Mouse (Mus musculus) liver, embryonic 12.5 days (tissue): ENCODE results near the gene Nrarp. TPM values are rescaled to one million over a fixed set of nuclear protein-coding genes. Genes with fewer than 3 reads are reported as not detected.

Experiments
- ATAC-seq: fragments of 200-750 bp; cut with Nextera tagmentation; 2 replicates; pipeline ENCODE4 v1.8.0; 2017; ENCODE audit warnings: moderate number of reproducible peaks, mild to moderate bottlenecking, moderate library complexity
- H3K27ac ChIP-seq: fragments of 300-500 bp; sonication (generic); 2 replicates; pipeline ENCODE4 v1.5.1; 2016; ENCODE audit warnings: mild to moderate bottlenecking
- H3K27me3 ChIP-seq: fragments of 300-500 bp; sonication (generic); replicated peaks from 2 replicates; pipeline ENCODE4 v1.6.1; 2016; ENCODE audit warnings: mild to moderate bottlenecking, moderate library complexity
- H3K36me3 ChIP-seq: fragments of 300-500 bp; sonication (generic); 2 replicates; pipeline ENCODE4 v1.6.1; 2016; ENCODE audit warnings: mild to moderate bottlenecking, moderate library complexity
- H3K4me1 ChIP-seq: fragments of 300-500 bp; sonication (generic); 2 replicates; pipeline ENCODE4 v1.6.1; 2016
- H3K4me2 ChIP-seq: fragments of 300-500 bp; sonication (generic); 2 replicates; pipeline ENCODE4 v1.6.1; 2016; ENCODE audit warnings: mild to moderate bottlenecking, moderate library complexity
- H3K4me3 ChIP-seq: fragments of 300-500 bp; sonication (generic); 2 replicates; pipeline ENCODE4 v1.5.1; 2016; ENCODE audit warnings: mild to moderate bottlenecking, moderate library complexity
- H3K9ac ChIP-seq: fragments of 300-500 bp; sonication (generic); 2 replicates; pipeline ENCODE4 v1.6.1; 2016; ENCODE audit warnings: mild to moderate bottlenecking, moderate library complexity
- H3K9me3 ChIP-seq: fragments of 300-500 bp; sonication (generic); replicated peaks from 2 replicates; pipeline ENCODE4 v1.6.1; 2016; ENCODE audit warnings: mild to moderate bottlenecking, moderate library complexity
- WGBS: fragments of 180-500 bp; shearing (Covaris S2); methylation state at CpG from one replicate; pipeline ENCODE4 v1.1.7; 2016; ENCODE audit not compliant: insufficient replicate concordance; 5-methylcytosine and 5-hydroxymethylcytosine counted together
- polyA plus RNA-seq: library from polyadenylated mRNA; unstranded; fragments of >200 nt; fragmentation: Nextera tagmentation; extraction: Ambion mirVana; gene quantifications from 2 replicates; pipeline ENCODE4 v1.2.1, GENCODE M21; 2016

Gene Nrarp
- polyA plus RNA-seq = 5.9 and 6.2 TPM in 2 replicates

DNA sequence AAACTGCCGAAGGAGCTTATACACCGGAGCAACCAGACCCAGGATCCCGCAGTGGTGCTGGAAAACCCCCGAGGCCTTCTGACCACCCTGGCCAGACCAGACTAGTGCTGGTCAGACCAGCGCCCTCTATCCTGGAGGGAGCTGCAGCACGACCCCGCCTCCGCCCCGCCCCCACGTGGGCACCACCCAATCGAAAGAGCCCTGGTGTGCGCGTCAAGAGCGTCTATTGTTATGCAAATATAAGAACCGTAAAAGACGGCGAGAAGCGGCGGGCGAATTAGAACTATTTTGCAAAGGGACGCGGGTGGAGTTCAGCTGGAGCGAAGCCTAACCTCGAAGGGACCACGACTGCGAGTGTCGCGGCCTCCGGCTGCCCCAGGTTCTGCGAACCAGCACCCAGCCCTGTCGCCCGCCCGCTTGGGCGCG, at the start of gene Nrarp:
Gene Nrarp (plus strand): TSS at position 281 of the 426 bp plus-strand sequence.
- no peaks in the 10 kb centered on the region for H3K36me3 ChIP-seq
- peaks cover 90% of the 10 kb centered on the region for H3K27me3 ChIP-seq
- H3K9ac ChIP-seq = peak within 1 kb of the TSS; percentile 80
- H3K9me3 ChIP-seq = no peaks in the 10 kb centered on the region
- WGBS = under 1% methylated on average over 35 of the region's 35 CpGs
- H3K4me3 ChIP-seq = peak within 1 kb of the TSS; percentile 70
- ATAC-seq = peak; percentile 85
- peak within 1 kb of the TSS; percentile 99 for H3K4me2 ChIP-seq
- H3K27ac ChIP-seq = peak within 1 kb of the TSS; percentile 89
- H3K4me1 ChIP-seq = peaks cover 76% of the 10 kb centered on the region

DNA sequence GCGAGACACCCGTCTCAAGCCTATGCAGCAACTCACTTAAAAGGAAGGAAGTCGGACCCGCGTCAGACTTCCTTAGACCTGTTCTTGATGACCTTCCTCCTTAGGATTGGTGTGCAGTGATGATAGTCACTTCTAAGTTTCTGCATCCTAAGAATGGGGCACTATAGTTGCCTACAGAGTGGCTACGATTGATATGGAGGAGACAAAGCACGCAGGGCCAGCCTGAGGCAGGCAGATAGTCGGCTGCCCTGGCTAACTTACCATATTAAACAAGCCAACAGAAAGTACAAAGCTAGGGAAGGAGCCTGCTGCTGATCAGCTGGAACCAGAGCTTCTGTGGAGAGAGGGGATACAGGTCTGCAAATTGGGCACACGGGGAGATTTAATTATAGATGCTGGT, 49.0 kb upstream of the Nrarp start:
- H3K9ac ChIP-seq = no peak overlapping the region
- no peaks in the 10 kb centered on the region for H3K27me3 ChIP-seq
- H3K9me3 ChIP-seq = no peaks in the 10 kb centered on the region
- H3K4me1 ChIP-seq = peaks cover 56% of the 10 kb centered on the region
- peak overlapping the region; percentile 24 for H3K4me2 ChIP-seq
- 16% methylated on average over 9 of the region's 9 CpGs for WGBS
- ATAC-seq = peak; percentile 84
- H3K36me3 ChIP-seq = no peaks in the 10 kb centered on the region
- peak overlapping the region; percentile 45; the same call in 1 of the 2 replicates for H3K27ac ChIP-seq
- no peak overlapping the region for H3K4me3 ChIP-seq

DNA sequence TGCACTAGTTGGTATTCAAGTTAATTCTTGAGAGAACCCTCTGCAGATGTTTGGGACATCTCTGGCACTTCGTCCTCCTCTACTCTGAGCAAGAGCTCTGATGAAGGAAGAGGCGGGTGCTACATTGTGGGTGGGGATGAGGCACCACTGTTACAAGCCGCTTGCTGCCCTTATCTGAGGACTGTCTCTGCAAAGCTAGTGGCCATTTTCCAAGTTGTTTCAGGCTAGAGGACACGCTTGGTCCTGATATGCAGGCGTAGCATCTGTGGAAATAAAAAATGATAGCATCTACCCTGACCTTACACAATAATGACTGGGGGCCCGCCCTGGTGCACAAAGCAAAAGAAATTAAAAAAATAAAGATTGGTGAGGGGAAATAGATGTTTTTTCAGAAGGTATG, 42.7 kb upstream of the Nrarp start:
- Histone ChIP-seq H3K27ac (peak overlapping the region; percentile 75), H3K36me3 (no peaks in the 10 kb centered on the region), H3K4me1 (peaks cover 42% of the 10 kb centered on the region), H3K4me3 (no peak overlapping the region), H3K9ac (no peak overlapping the region), H3K27me3 (no peaks in the 10 kb centered on the region), H3K4me2 (peak overlapping the region; percentile 33), H3K9me3 (no peaks in the 10 kb centered on the region)
- WGBS = 17% methylated on average over 6 of the region's 6 CpGs
- ATAC-seq = peak; percentile 97

DNA sequence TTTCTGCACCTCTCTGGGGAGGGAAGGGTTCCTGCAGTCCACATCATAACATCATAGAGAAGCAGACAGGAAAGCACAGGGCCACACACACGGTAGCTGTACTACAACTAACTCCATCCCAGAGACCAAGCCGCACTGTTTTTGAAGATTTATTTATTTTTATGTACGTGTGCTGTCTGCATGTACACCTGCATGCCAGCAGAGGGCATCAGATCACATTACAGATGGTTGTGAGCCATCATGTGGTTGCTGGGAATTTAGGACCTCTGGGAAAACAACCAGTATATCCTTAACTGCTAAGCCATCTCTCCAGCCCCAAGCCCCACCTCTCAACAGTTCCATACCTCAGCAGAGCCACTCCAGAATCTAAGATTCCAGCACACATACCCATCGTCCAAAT, 39.4 kb upstream of the Nrarp start:
- no peak overlapping the region for H3K9ac ChIP-seq
- 61% methylated on average over 4 of the region's 4 CpGs for WGBS
- H3K27ac ChIP-seq = no peak overlapping the region
- no peak overlapping the region for H3K4me3 ChIP-seq
- peaks cover 34% of the 10 kb centered on the region for H3K4me1 ChIP-seq
- no peaks in the 10 kb centered on the region for H3K27me3 ChIP-seq
- no peak for ATAC-seq
- H3K36me3 ChIP-seq = no peaks in the 10 kb centered on the region
- H3K4me2 ChIP-seq = no peak overlapping the region
- no peaks in the 10 kb centered on the region for H3K9me3 ChIP-seq

DNA sequence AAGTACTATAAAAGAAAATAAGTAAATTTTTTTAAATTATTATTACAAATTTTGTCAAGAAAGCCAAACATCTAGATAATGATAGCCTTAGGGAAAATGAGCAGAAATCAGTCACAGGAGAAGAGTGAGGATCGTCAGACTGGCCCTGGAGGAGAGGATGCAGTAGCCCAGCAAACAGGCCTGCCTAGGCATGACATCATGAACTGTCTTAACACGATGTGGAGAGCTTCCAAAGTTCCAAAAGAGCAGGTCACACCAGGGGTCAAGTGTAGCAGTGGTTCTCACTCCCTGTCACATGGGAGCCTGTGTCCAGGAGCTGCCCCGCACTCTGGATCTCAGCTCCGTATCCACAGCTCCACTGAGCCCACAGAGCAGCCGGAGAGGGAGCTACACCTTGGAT, 38.6 kb upstream of the Nrarp start:
- H3K4me3 ChIP-seq = no peak overlapping the region
- ATAC-seq = no peak
- peaks cover 27% of the 10 kb centered on the region for H3K4me1 ChIP-seq
- no peaks in the 10 kb centered on the region for H3K27me3 ChIP-seq
- H3K36me3 ChIP-seq = no peaks in the 10 kb centered on the region
- H3K27ac ChIP-seq = no peak overlapping the region
- no peak overlapping the region for H3K4me2 ChIP-seq
- no peaks in the 10 kb centered on the region for H3K9me3 ChIP-seq
- no peak overlapping the region for H3K9ac ChIP-seq
- WGBS = 81% methylated on average over 5 of the region's 5 CpGs

DNA sequence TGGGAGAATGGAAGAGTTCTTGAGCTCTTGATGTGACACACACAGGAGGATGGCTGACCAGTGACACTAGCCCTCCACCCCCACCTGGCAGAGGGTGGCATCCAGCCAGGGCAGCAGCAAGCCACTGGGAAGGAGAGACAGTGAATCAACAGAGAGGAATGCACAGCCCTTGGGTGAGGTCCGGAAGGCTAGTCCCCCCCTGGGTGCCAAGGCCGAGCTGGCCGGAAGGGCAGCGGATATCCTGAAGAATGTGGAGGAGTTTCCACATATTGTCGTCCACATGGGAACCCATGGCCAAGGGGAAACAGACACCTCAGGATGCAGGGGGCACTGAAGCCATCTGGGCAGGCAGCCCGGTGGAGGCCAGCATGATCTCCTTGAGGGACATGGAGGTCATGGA, 35.2 kb upstream of the Nrarp start:
- no peak overlapping the region for H3K9ac ChIP-seq
- WGBS = 66% methylated on average over 6 of the region's 6 CpGs
- H3K4me2 ChIP-seq = no peak overlapping the region
- no peaks in the 10 kb centered on the region for H3K9me3 ChIP-seq
- H3K36me3 ChIP-seq = no peaks in the 10 kb centered on the region
- no peak for ATAC-seq
- H3K27ac ChIP-seq = no peak overlapping the region
- no peak overlapping the region for H3K4me3 ChIP-seq
- H3K4me1 ChIP-seq = peaks cover 7% of the 10 kb centered on the region
- peaks cover 5% of the 10 kb centered on the region; the same call in 1 of the 2 replicates for H3K27me3 ChIP-seq

DNA sequence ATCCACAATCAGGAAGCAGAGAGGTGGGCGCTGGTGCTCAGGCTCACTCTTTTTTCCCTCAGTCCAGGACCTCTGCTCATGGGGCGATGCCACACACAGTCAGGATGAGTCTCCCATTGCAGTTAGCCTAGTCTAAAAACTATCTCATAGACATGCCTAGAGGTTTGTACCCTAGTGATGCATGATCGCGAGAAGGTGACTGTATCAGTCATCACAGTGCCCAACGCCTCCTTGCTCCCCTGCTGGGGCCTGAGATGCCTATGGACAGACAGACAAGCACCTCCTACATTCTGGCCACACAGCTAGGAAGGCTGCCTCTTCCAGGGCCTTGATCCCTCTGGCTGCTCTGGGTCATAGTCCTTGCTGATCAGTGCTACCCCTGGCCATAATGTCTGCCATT, 33.2 kb upstream of the Nrarp start:
- ATAC-seq = no peak
- 68% methylated on average over 5 of the region's 5 CpGs for WGBS

DNA sequence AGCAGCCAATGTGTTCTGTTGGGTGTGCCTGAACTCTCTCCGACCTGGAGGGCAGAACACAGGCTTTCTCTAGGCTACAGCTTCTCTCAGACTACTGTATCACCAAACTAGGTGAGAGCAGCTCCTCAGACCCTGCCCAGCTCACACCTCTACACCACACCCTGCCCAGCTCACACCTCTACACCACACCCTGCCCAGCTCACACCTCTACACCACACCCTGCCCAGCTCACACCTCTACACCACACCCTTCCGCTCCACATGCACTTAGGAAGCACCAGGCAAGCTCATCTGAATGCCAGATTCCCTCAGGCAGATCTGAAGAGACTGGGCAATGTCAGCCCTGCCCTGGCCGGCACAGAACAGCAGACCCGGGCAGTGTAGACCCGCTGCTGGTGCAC, 32.7 kb upstream of the Nrarp start:
- no peak overlapping the region for H3K4me3 ChIP-seq
- H3K9me3 ChIP-seq = no peaks in the 10 kb centered on the region
- H3K27ac ChIP-seq = no peak overlapping the region
- 66% methylated on average over 5 of the region's 5 CpGs for WGBS
- H3K4me1 ChIP-seq = peaks cover 12% of the 10 kb centered on the region
- H3K36me3 ChIP-seq = no peaks in the 10 kb centered on the region
- no peak overlapping the region for H3K4me2 ChIP-seq
- no peak for ATAC-seq
- H3K27me3 ChIP-seq = peaks cover 5% of the 10 kb centered on the region; the same call in 1 of the 2 replicates
- no peak overlapping the region for H3K9ac ChIP-seq

More for the DNA sequence above, 33.2 kb upstream of the Nrarp start:
- Histone ChIP-seq H3K4me1 (peaks cover 7% of the 10 kb centered on the region), H3K36me3 (no peaks in the 10 kb centered on the region), H3K4me2 (no peak overlapping the region), H3K27me3 (peaks cover 5% of the 10 kb centered on the region; the same call in 1 of the 2 replicates), H3K9me3 (no peaks in the 10 kb centered on the region), H3K4me3 (no peak overlapping the region), H3K27ac (no peak overlapping the region), H3K9ac (no peak overlapping the region)

DNA sequence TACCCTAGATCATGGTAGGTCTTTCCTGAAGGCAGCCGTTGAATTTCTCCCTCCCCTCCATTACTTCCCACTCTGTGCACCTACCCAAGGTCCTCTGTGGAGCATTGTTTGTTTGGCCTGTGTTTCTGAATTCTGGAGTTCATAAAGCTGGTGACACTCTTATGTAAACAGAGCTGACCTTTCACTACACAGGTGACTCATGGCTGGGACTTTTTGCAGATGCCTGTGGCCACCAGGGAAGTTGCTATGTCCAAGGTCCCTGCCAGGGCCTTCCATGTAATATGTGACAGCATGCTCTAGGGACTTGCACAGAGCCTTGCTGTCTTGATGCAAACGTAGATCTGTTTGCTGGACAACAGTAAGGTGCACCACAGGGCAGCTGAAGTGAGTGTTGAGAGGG, 30.9 kb upstream of the Nrarp start:
- Histone ChIP-seq H3K9me3 (no peaks in the 10 kb centered on the region), H3K4me3 (no peak overlapping the region), H3K4me2 (no peak overlapping the region), H3K36me3 (no peaks in the 10 kb centered on the region), H3K4me1 (peaks cover 13% of the 10 kb centered on the region), H3K9ac (no peak overlapping the region), H3K27me3 (peaks cover 5% of the 10 kb centered on the region; the same call in 1 of the 2 replicates), H3K27ac (no peak overlapping the region)
- WGBS = 64% methylated on average over 2 of the region's 2 CpGs
- no peak for ATAC-seq

DNA sequence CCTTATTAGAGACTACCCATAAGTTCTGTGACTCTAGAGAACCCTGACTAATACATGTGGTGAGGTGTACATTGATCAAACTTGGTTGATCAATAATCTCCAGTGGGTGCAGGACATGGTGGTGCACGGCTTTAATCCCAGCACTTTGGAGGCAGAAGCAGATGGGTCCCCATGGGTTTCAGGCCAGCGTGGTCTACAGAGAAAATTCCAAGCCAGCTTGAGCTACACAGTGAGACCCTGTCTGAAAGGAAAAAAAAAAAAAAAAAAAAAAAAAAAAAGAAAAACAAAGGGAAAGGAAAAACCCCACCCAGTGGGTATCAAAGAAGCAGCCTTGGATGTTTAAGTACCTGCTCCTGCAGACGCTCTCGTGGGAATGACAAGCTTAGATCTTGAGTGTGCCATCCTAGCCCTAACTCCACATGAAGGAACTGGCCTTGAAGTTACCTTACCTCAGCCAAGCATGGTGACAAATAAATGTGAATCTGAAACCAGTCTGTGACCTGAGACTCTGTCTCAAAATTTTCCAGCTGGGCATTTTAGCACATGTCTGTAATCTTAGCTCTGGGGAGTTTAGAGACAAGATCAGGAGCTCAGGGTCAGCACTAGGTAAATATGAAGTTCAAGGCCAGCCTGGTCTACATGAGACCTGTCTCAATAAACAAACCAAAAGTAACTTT, 29.1 kb upstream of the Nrarp start:
- Histone ChIP-seq H3K27me3 (peaks cover 5% of the 10 kb centered on the region; the same call in 1 of the 2 replicates), H3K36me3 (no peaks in the 10 kb centered on the region), H3K4me1 (peaks cover 13% of the 10 kb centered on the region), H3K9ac (no peak overlapping the region), H3K27ac (no peak overlapping the region), H3K4me3 (no peak overlapping the region), H3K9me3 (no peaks in the 10 kb centered on the region), H3K4me2 (no peak overlapping the region)
- ATAC-seq = no peak
- WGBS = 76% methylated on average over 4 of the region's 4 CpGs

DNA sequence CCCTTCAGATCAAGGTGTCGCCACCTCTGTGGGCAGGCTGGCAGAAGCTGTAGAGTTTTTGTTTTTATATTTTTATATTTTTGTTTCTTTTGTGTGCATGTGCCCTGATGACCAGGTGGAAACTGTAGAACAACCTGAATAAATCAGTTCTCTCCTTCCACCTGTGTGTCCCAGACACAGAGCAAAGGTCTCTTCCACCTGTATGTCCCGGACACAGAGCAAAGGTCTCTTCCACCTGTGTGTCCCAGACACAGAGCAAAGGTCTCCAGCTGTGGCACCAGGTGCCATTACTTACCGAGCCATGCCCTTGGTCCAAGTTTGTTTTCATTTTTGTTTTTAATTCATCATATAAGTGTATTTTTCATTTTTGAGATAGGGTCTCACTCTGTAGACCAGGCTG, 24.4 kb upstream of the Nrarp start:
- no peak overlapping the region for H3K9ac ChIP-seq

DNA sequence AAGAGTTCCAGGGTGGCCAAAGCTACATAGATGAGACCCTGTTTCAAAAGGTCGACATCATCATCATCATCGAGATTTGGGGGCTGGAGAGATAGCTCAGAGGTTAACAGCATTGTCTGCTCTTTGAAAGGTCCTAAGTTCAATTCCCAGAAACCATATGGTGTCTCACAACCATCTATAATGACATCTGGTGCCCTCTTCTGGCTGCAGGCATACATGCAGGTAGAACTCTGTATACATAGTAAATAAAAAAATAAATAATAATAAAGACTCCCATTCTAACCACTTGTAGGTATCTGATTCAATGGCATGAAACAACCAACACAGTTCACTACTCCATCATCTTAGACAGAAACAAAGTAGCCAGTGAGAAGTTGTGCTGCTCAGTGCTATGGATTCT, 23.6 kb upstream of the Nrarp start:
- Histone ChIP-seq H3K4me3 (no peak overlapping the region), H3K9ac (no peak overlapping the region), H3K9me3 (no peaks in the 10 kb centered on the region), H3K4me1 (peaks cover 6% of the 10 kb centered on the region), H3K27me3 (peaks cover under 1% of the 10 kb centered on the region; the same call in 1 of the 2 replicates), H3K36me3 (no peaks in the 10 kb centered on the region), H3K4me2 (no peak overlapping the region), H3K27ac (no peak overlapping the region)
- 18% methylated on average over 2 of the region's 2 CpGs for WGBS
- ATAC-seq = no peak

More for the DNA sequence above, 24.4 kb upstream of the Nrarp start:
- H3K27ac ChIP-seq = no peak overlapping the region
- no peak for ATAC-seq
- H3K4me3 ChIP-seq = no peak overlapping the region
- H3K27me3 ChIP-seq = no peaks in the 10 kb centered on the region
- no peaks in the 10 kb centered on the region for H3K36me3 ChIP-seq
- 70% methylated on average over 3 of the region's 3 CpGs for WGBS
- peaks cover 6% of the 10 kb centered on the region for H3K4me1 ChIP-seq
- no peak overlapping the region for H3K4me2 ChIP-seq
- H3K9me3 ChIP-seq = no peaks in the 10 kb centered on the region
